Mouse (Mus musculus) monocyte, adult 2 months (primary cell): ENCODE results near the gene Bcam.
"Not testable (repeated sequence)": the region's sequence is repeated elsewhere in the genome, so short reads cannot be mapped to it uniquely, and the experiment has no call there.

ENCODE experiments used
- DNase-seq, 2 experiments: peaks; one replicate each; pipeline ENCODE4 v3.0.0; 2022; ENCODE audit warnings: low spot score in 2 of 2, low read depth in 1 of 2

Bcam gene

DNA sequence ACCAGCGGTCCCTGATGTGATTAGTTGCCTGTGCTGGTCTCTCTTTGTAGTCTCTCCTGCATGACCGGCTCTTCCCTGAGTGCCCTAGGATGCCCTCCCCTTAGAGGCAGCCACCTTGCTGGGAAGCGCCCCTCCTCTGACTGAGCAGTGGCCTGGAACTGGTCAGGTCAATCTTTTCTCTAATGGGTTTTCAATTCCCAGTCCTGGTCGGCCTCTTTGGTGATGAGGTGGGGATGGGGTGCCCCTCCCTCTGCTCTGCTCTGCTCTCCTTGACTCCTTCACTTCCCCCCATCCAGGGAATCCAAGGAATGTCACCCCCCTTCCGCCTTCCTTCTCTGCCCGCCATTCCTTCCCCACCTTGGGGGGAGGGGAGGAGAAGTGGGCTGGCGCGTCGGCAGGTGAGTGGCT is at the start of gene Bcam:
TSS of gene Bcam (minus strand) at position 33 of the 408 bp plus-strand sequence.
- no peak for DNase-seq

GRCm38 (mm10) chr7:19818875-19819274 is 48.1 kb upstream of the Bcam start:
- no peak for DNase-seq

DNA sequence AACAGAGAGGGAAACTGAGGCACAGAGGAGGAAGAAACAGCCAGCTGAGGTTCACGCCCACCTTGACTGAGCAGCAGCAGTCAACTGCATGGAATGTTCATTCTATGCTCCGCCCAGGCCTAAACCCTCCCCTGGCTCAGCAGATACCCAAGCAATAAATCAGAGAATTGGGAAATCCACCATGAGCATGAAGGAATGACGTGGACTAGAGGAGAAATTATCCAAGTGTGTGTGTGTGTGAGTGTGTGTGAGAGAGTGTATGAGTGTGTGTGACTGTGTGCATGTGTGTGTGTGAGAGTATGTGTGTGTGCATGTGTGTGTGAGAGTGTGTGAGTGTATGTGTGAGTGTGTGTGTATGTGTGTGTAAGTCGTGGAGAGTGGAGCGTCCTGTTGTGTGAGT is 47.6 kb upstream of the Bcam start:
- DNase-seq: no peak

GRCm38 (mm10) chr7:19817382-19818105 is 46.7 kb upstream of the Bcam start:
- DNase-seq: peak; percentile 67 to 84

GRCm38 (mm10) chr7:19816224-19816771 is 45.5 kb upstream of the Bcam start:
- DNase-seq: peak; percentile 79 to 84

DNA sequence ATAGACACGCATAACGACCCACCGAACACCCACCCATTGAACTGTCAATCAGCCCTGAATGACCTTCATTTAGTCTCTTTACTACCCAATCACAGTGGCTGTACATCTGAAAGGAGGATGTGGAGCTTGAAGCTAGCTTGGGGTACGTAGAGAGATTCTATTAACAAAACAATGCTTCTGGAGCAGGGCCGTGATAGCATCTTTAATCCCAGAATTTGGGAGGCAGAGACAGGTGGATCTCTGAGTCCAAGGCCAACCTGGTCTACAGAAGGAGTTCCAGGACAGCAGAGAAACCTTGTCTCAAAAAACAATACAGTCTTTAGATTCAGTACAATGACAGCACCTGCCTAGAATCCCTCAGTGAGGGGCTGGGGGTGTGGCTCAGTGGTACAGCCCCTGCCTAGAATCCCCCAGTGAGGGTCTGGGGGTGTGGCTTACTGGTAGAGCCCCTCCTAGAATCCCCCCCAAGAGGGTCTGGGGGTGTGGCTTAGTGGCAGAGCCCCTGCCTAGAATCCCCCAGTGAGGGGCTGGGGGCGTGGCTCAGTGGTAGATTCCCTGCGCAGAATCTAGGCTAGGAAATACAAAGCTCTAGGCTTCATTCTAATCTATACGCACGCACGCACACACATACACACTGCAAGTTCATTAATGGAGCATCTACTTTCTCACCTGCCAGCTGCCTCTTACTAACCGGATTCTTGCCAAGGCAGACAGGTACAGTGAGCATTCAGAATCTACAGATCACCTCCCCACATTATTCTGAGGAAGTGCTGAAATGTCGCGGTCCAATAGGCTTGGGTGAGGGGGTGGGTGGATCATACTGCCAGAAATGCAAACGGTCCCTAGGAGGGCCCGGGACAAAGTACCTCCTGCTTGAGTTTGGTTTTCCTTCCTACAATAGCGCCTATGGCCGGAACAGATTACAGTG is 44.7 kb upstream of the Bcam start:
- DNase-seq: no peak

DNA sequence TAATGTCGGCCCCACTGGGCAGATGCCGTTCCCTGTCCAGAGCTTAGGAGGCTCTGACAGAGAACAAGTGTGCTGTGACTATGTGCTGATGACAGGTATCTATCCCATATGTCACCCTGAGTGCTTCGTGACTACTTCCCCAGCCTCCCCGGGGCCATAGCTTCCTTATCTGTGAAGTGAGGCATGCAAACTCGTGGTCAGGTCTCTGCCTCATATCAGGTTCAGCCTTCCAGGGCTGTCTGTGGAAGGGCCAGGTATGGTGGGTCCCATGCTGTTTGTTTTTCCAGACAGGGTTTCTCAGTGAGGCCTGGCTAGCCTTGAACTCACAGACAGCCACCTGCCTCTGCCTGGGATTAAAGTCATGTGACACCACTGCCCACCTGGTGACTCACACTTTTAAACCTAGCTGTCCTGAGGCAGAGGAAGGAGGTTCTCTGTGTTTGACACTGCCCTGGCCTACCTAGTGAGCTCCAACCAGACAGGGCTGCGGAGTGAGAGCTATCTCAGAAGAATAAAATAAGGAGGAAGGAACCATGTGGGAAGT is 42.8 kb upstream of the Bcam start:
- DNase-seq: no peak

GRCm38 (mm10) chr7:19813161-19813560 is 42.3 kb upstream of the Bcam start:
- DNase-seq: no peak

- no peak for DNase-seq
Observed at GRCm38 (mm10) chr7:19811114-19811513, 40.3 kb upstream of the Bcam start.

- no peak for DNase-seq
Observed at GRCm38 (mm10) chr7:19809369-19809768, 38.6 kb upstream of the Bcam start.

DNA sequence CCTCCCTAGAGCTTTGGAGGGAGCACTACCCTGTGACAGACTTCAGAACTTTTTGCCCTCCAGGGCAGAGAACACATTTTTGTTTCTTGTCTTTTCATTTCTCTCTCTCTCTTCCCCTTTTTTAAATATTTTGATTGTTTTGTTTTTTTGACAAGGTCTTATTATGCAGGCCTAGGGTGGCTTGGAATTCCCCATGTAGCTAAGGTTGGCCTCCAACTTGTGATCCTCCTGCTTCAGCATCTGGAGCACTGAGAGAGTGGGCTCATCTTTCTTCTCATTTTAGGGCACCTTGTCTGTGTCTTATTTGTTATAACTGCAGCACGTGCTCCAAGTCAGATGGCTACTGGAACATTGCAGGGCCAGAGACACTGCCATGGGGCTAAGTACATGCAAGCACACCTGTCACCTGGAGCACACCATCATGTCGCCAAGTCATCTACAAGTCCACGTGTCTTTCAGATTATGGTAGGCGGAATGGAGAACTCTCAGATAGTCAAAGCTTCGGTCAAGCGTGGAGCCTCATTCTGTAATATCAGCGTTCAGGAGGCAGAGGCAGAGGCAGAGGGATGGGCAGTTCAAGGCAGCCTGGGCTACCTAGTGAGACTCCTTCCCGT is 35.6 kb upstream of the Bcam start:
- DNase-seq: no peak

DNA sequence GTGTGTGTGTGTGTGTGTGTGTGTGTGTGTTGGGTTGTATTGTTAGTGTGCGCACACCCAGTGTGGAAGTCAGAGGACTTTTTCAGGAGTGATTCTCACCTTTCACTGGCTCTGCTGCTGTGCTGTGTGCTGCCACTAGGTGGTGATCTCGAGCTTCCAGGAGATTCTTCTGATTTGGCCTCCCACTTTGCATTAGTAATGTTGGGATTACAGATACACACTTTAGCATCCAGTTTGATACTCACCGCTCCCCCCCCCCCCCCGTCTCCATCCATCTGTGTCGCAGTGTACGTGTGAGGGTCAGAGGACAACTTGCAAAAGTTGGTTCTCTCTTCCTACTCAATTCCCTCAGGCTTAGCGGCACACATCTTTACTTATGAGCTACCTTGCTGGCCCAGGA is 32.2 kb upstream of the Bcam start:
- DNase-seq: peak in 1 of 2 experiments; percentile 60

DNA sequence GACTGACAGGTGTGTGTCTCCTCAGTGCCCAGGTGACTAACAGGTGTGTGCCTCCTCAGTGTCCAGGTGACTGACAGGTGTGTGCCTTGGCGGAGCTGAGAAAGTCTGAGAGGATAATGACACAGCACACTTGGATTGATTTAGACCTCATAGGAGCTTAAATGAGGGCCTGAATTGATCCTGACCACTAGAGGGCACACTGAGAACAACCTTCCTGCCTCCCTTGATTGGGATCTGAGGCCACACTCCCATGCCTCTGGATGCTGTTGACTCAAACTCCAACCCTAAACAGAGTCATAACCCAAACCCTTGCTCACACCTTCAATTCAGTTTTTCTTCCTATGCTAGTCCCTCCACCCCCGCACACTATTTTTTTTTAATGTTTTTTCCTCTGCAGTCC is 29.9 kb upstream of the Bcam start:
- no peak for DNase-seq

GRCm38 (mm10) chr7:19796697-19797588 is 26.1 kb upstream of the Bcam start, which contains the start of gene Cblc:
TSS of gene Cblc (minus strand) at chr7:19796809.
- peak; percentile 33 to 74 for DNase-seq

DNA sequence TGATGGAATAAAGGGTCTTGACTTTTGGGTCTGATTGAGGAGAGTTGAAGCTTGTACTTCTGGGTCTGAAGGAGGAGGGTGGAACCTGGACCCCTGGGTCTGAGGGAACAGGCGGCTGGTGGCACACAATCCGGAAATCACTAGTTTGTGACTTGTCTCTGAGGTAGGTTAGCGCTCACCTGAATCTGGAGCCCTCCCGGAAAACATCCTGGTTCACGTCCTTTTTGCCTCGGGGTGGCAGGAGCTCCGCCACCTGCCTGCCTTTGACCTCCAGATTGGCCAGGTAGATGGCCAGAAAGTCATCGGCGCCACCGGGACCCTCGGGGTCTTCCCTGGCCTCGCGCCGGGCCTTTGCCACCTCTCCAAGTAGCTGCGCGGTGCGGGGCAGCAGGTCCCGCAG is 25.4 kb upstream of the Bcam start:
- DNase-seq: no peak

GRCm38 (mm10) chr7:19795236-19795635 is 24.4 kb upstream of the Bcam start:
- no peak for DNase-seq

- no peak for DNase-seq
Observed at GRCm38 (mm10) chr7:19792701-19793630, 22.1 kb upstream of the Bcam start.

DNA sequence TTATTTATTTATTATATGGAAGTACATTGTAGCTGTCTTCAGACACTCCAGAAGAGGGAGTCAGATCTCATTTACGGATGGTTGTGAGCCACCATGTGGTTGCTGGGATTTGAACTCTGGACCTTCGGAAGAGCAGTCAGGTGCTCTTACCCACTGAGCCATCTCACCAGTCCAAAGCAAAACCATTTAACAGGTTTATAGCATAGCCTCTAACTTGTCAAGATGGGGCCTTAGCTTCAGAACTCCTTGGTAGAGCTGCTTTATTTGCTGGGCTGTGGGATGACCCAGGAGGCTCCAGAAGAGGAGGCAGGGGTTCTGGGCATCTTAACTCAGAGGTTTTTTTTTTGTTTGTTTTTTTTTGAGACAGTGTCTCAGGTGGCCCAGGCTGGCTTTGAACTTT is 20.7 kb upstream of the Bcam start:
- not testable (repeated sequence) for DNase-seq

DNA sequence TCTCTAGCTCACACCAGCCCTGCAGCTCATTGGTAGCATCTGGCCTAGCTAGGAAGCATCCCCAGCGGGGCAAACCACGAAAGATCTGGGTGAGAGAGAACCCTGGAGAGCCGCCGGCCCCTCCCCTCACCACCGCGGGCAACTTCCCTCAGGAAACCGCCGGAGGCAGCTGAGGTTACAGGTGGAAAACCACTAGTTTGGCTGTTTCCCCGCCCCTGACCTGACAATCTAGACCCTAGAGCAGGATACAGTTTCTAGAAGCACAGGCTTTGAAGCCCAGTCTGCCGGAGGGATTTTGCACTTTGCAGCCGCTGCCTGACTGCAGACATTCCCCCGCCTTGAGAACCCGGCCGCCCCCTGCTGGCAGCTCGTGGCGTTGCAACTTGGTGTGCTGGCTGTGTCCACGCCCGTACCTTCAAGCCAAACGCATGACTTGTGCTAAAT is 19.1 kb upstream of the Bcam start:
- DNase-seq: peak; percentile 47 to 77
